Mouse (Mus musculus) naive thymus-derived CD4-positive, alpha-beta T cell, adult 2 months (primary cell): ENCODE data around the gene Kcnj8.
"Not testable (repeated sequence)": the region's sequence is repeated elsewhere in the genome, so short reads cannot be mapped to it uniquely, and the experiment has no call there.

ENCODE experiments used
- DNase-seq: peaks from one replicate; pipeline ENCODE4 v3.0.0-alpha.2; 2011; ENCODE audit warnings: low read depth

Gene Kcnj8

DNA sequence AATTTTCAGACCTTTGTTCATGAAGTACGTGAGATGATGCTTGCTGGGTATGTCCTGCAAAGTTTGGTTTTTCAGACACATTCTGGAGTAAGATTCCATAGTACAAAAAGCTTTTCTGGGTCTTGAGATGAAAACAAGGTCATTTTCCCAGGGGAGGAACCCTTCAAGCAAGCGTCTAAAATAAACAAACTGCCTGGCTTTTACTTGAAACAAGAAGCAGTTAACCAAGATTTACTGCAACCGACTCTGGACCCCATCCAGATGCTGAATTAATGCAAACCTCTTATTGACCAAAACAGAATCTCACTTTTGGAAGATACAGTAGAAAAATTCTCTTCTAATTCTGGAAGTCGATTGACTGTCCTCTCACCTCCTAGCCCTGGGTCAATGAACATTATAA, 20.5 kb downstream of the Kcnj8 start:
- no peak for DNase-seq

DNA sequence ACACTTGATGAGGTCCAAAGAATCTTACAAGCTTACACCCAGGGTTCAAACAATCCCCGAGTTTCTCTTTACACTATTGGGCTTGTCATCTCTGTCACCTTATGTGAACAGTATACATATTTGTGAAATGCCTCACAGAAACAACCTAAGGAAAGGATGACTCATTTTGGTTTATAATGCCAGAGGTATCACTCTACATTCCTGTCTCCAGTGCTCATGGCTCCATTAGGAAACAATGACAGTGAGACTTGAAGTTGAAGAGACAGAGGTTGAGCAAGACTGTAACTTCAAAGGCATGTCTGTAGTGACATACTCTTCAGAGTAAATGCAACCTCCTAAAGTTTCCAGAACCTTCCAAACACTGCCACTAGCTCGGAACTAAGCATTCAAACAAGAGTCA, 23.0 kb downstream of the Kcnj8 start:
- no peak for DNase-seq

DNA sequence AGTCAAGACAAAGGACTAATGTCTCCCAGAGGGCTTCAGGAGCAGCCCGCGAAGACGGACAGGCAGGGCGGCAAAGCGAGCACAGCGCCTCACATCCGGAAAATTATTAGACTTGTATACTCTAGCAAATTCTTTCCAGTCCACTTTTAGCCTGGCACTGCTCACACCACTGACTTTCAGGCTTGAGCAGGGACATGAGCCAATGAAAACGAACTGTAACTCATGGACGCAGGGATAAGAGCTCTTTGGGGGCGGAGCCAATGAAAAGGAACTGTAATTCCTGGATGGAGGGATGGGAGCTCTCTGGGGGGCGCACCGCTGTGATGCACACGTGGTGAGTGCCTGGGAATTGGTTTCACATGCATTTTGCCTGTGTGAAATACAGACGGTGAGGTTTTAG, 26.3 kb downstream of the Kcnj8 start:
- DNase-seq, result no peak

DNA sequence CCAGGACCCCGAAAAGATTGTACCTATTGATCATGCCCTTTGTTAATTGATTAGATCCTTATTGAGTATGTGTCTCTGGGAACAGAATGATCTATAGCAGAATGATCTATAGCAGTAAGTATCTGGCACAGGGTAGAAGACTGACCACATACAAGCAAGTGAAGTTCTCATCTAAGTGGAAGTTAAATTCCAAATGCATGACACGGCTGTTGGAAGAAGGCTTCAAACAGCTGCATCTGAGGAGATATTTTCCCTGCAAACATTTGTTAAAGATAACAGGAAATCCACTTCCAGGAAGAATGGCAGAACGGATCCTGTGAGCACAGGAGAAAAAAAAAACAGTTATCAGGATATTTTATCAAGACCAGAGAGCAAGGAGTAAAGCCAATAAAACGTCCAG, 27.8 kb downstream of the Kcnj8 start:
- DNase-seq, result no peak

DNA sequence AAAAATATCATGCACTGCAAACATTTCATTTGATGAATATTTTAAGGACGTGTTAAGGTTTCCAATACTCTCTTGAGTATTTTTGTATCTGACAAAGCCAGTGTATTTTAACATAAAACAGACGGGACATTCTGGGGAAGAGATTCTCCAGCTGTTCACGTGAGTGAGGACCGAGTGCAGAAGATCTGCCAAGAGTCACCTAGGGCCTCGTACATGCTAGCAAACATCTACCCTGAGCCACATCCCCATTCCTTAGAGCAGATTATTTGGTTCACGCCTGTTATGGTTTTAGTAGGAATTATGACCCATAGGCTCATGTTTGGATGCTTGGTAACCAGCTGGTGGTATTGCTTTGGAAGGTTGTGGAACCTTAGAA, 28.6 kb downstream of the Kcnj8 start:
- DNase-seq, result no peak

DNA sequence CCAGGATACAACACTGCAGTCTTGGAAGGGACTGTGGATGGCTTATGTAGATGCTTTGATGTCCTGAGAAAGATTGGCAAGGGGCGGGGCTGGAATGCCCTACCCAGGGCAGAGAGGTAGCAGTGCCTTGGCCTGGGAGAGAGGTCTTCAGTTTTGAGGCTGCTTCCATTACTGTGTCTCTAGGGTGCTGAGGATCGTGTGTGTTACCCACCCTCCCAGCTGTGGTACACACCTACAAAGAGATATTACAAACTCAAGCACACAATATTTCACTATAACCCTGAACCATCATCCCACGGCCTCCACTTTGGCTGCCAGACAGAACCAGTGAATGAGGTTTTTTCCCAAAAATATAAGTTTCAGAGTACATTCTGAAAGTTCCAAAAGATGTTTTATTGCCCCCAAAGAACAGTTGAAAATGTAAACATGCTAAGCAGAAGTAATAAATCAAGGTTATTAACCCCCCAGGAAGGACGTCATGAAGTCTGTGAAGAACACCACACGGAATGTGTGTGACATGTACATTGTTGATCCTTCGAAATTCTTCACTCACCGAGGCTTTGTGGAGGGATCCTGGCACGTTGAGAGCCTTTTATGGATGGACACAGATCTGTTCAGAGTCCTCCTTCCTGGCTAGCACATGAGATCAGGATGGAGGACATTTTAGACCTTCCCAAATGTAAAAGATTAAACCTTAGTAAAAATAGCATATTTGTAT, 29.2 kb downstream of the Kcnj8 start:
- no peak for DNase-seq

DNA sequence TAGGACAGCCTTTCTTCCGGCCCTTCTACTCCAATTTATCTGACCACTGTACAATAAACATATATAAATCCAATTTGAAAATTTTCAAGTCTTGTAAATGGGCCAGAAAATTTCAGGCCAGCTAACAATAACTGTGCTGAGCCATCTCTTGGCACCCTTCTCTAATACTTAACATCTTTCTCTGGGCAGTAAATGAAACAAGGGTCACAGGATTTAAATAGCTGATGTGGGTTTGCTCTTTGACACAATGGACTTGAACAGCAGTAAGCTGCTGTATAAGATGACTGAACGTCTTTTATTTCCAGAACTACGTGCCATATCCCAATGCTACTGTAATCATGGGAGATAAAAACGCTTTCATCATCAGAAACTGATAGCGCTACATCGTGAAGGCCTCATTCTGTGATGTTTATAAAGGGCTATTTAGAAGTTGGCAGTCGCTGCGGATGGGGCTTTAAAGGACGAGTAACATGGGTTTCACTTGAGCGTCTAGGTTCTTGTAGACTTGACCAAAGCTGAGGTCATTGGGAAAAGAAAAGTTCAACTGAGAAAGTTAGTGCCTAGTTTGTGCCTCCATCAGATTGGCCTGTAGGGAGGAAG, 30.8 kb downstream of the Kcnj8 start:
- no peak for DNase-seq

DNA sequence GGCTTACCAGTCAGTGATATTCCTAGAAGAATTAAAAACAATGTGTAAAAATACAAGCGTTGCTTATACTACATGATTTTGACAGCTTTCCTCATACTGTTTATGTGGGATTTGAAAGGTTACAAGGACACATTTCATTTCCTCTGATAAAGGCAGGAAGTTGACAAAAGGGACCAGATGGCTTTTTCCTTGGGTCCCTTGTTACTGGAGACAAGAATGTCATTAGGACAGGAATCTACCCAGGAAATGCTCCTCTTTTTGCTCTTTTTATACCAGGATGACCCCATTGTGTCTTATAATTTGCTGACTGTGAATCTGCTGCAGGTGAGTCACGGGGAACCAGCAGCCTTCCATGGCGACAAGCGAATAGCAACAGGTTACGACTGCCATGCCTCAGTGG, 31.3 kb downstream of the Kcnj8 start:
- no peak for DNase-seq

DNA sequence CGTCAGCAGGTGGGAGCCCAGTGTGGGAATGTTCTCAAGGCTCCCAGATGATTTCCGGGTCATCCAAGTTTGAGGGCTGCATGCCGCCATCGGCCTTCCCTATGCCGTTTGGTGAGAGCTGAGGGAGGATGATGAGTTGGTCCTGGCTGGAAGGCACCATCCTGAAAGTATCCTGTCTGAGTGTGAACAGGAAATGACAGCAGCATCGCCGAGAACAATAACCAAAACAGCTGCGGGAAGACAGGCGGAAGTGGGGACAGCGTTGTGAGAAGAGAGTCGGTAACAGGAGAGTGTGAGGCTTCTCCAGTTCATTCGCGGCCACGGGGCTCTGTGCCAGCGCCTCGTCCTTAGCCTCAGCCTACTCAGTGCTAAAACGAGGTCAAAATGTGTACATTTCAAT, 32.9 kb downstream of the Kcnj8 start:
- peak; percentile 67 for DNase-seq

DNA sequence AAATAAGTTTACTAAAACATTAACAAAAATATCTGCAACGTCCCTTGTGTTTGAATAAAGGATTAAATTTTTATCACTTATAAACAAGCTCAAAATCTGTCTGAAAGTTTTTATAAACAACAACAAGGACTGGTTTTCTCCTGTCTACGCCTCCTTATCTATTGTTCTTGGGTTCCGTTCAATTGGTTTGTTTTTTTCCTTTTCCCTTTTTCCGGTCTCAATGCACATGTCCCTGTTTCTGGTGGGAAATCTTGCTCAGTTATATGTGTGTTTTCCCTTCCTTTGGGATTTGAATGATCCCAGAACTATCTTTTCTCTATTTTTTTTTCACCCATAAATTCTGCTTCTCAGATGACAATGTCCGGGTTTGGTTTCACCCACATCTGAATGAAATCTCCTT, 38.0 kb downstream of the Kcnj8 start:
- DNase-seq, result no peak

DNA sequence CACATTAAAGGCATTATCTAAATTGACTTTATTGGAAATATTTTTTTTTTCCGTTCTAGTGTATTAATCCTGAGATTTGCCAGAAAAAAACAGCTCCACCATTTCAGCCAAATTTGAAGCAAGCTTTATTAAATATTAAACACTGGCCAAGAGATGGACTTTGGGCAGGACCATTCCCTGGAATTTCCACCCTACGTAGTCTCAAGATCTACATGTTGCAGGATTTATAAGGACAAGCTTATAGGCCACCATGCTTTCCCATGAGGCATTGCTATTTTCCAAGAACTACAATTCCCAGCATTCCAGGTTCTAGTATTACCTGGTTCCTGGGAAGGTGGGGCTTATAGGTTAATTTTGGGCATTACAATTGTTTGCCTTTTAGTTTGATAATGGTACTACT, 38.7 kb downstream of the Kcnj8 start:
- DNase-seq, result no peak

DNA sequence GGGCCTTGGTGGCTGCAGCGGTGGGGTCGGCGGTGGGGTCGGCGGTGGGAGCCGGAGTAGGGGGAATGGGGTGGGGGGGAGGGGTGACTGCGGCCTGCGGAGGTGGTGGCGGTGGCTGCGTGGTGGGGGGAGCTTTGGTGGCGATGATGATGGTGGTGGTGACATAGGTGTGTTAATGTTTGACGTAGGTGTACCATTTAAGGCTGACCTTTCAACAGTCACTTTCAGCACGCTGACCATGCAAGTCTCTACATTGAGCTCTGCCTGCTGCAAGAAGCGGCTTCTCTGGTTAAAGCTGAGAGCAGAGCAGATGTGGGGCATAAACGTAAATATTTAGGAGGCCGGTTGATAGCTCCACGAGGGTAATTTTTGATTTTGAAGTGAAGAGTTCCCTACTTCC, 39.3 kb downstream of the Kcnj8 start:
- DNase-seq, result no peak

DNA sequence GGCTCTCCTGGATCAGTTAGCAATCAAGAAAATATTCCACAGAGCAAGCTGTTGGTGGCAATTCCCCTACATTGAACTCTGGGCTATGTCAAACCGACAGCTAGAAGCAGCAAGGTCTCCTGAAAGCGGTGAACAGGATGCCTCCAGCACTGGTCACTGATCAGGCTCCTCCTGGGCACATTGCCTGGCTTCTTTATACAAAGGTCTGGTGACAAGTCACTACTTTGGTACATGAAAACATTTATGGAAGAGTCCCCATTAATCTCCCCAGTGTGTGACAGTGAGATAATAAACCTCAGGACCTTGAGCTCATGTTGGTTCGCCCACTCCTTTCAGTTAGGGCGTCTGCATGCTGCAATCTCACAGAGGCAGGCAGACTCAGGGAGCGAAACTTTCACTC, 41.0 kb downstream of the Kcnj8 start:
- no peak for DNase-seq

DNA sequence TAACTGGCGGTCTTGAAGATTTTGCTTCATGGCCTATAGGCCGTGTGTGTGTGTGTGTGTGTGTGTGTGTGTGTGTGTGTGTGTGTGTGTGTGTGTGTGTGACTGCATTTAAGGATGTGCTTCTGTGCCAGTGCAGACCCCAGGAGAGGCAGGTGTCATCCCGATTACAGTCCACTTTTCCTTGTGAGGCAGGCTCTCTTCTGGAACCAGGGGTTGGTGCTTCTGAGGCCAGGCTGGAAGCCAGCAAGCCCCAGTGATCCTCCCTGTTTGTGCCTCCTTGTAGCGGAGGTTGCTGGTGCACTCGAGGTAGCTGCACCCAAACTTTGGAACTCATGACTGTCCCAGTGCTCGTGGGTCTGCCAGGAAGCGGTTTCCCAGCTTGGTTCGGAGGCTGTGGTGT, 41.7 kb downstream of the Kcnj8 start:
- no peak for DNase-seq

DNA sequence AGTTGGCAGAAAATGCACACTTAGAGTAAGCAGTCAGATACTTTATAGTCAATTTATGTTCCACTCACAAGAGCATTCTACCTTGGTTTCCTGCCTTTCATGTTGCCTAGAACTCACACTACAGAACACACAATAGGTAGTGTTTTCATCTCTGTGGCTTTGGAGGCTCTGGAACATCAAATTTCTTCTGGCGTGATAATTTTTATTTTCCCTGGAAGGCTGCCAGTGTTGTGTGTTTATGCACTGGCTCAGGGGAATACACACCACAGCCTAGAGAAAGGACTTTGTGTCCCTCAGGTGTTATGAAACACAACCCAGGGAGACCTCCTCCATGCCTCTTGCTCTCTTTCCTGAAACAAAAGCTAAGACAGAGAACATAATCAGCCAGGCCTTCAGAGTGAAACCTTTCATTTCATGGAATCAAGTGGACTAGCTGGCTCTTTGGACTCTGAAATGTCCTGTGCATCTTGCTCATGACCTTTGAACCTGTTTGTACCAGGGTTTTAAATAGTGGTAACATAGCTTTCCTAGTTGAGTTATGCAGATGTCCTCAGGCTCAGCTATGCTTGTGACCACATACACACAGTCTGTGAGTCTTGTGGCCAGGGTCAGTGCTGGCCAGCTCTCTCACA, 43.4 kb downstream of the Kcnj8 start:
- DNase-seq, result peak; percentile 47

DNA sequence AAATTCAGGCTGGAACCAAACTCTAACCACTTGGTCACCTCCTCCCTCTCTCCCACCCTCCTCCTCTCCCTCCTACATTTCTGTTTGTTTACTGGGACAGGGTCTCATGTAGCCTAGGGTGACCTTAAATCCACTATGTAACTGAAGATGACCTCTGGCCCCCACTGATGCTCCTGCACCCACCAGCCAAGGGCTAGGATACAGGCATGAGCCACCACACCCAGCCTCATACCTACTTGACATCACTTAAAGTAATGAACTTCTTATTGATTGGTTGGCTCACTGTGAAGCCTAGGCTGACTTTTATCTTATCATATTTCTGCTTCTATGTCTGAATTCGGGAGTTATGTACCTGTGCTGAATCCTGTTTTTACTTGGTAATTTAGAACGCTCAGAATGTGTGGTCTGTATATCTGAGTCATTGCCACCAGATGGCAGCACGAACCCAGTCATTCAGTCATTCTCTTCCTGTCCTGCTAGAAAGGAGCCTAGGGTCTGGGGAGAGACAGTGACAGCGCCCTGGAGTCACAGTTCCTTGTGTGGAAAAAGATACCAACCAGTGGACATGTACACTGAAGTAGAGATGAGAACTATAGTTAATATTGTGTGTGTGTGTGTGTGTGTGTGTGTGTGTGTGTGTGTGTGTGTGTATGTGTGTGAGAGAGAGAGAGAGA, 46.6 kb downstream of the Kcnj8 start:
- DNase-seq, result peak; percentile 86

DNA sequence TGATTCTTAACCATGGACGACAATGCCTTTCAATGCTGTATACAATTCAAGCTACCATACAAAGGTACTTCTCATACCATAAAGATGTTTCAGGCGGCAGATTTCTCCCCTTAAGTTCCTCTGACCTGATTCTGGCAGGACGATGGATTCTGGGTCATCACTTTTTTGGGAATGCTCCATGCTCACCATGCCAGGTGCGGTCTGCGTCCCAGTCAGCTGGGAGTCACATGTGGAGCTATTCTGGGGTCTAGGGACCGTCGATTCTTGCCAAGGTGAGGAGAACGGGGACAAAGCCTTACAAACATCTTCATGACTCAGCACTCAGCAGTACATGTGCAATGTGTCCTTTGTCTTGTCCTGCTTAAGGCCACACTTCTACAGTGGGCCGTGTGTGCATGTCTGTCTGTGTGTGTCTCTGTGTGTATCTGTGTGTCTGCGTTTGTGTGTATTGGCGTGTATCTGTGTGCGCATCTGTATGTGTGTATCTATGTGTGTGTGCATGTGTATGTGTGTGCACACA, 49.8 kb downstream of the Kcnj8 start:
- no peak for DNase-seq

DNA sequence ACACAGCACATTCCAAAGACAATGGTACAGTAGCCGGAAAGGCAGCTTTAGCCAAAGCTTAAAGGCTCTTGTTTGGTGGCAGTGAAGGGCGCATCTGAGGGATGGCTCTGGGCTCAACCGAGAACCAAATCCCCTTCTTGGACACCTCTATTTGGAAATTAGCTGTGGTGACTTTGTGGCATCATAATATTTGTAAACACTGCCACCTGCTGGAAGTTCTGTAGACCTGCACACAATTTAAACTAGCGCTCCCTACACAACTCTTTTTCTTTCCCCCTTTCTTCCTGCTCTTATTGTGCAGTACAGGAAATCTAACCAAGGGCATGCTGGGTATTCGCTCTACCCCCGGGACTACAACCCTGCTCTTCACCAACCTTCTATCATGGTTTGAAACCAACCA, 52.3 kb downstream of the Kcnj8 start:
- peak; percentile 68 for DNase-seq

DNA sequence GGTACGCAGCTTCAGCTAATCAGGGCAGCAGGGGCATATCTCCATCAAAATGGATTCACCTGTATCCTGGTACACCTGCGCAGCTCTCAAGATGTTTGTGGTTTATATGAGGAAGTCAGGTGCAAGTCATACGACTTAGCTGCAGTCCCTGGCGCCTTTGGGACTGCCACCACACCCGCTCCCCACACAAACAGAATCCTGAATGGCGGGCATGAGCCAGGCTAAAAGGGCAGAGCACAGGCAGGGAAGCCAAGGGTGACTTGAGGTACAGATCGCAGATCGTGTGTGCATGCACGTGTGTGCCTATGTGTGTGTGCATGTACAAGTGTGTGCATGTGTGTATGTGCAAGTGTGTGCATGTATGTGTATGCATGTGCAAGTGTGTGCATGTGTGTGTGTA, 56.0 kb downstream of the Kcnj8 start:
- not testable (repeated sequence) for DNase-seq

DNA sequence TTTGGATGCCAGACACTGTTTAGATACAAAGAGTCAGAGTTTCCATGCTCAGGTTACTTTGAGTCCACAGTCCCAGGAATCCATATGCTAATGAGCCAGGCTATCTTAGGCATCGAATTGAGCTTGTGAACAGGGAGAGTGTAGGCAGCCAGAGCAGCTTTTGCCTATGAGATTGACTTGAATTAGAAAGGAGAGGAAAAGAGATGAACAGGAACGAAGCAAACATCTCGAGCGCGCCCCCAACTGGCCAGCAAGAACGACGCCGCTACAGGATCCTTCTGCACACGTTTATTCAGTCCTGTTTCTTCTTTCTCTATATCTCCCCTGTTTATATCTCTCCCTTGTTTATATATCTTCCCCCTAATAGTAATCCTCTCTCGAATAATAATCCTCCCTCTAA, 56.5 kb downstream of the Kcnj8 start:
- DNase-seq, result peak; percentile 56
